Mouse (Mus musculus) lung, postnatal 0 days (tissue): ENCODE measurements at regions not wholly inside any gene's neighbourhood (a gene's known extent, or its start where the extent isn't known, plus 50 kb on each side); places are given as distances from the start of the nearest gene placed in this dataset.

Source experiments
- CTCF ChIP-seq: IDR thresholded peaks from 2 replicates; pipeline ENCODE4 v1.5.1; 2016; ENCODE audit warnings: antibody characterized with exemption, mild to moderate bottlenecking
- EP300 ChIP-seq: IDR thresholded peaks from 2 replicates; pipeline ENCODE4 v1.6.1; 2016; ENCODE audit warnings: antibody characterized with exemption, mild to moderate bottlenecking, control low read depth

DNA sequence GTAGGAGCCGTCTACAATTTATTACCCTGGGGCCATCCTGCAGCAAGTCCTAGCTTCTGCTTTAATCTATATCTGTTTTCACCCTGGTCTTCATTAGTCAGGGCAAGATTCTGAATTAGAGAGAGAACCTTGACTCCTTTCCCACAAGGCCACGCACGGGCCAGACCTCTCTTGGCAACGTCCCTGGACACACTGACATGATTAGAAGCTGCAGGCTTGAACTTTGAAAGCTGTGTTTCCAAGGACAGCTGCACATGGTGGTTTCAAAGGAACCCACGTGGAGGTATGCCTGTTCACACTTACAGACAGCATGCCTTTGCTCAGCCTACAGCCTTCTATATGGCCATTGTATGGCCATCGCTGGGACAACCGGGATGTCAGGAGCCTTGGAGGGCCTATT lies 509.9 kb upstream of the Mki67 start:
- TF ChIP-seq CTCF, result no peak
- no peak for TF ChIP-seq EP300
